Mouse (Mus musculus) ES-Bruce4 (cell line): ENCODE results near the gene Cfap74.

Source experiments
- CTCF ChIP-seq: IDR thresholded peaks from one replicate; pipeline ENCODE4 v1.8.1; 2011; ENCODE audit warnings: low read depth, low read length
- EP300 ChIP-seq: IDR thresholded peaks from 2 replicates; pipeline ENCODE4 v1.6.1; 2011; ENCODE audit warnings: low read depth, low read length; ENCODE audit not compliant: insufficient read depth
- POLR2A ChIP-seq: IDR thresholded peaks from one replicate; pipeline ENCODE4 v1.8.1; 2011; ENCODE audit warnings: low read length; ENCODE audit not compliant: insufficient read depth

DNA sequence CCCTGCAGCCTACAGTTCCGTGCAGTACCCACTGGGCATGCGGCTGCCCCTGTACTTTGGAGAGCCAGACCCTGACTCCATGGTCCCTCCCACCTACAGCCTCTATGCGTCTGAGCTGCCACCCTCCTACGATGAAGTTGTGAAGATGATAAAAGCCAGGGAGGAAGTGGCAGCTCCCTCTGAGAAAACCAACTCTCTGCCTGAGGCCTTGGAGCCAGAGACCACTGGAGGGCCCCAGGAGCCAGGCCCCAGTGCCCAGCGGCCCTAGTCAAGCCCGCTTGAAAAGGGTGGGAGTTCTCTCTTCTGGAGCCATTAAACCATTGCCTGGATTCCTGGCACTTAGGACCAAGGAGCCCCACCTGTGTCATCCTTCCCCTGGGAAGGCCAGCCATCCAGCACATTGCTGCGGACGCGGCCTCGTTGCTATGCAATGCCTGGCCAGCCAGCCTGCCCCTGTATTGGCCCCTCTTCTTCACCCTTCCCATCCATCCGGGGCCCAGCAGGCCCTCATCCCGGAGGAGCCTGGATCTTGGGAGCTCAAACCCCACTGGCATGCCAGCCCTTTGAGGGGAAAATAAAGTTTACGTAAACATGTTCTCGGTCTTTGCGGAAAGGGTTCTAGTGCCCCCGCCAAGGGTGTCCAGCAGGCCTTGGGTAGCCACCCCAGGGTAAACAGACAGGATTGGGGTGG is 61.4 kb downstream of the Cfap74 start:
- TF ChIP-seq EP300 (no peak), POLR2A (no peak), CTCF (no peak)
